8 mouse cellular contexts compared by ENCODE assay signal in the genomic region with DNA sequence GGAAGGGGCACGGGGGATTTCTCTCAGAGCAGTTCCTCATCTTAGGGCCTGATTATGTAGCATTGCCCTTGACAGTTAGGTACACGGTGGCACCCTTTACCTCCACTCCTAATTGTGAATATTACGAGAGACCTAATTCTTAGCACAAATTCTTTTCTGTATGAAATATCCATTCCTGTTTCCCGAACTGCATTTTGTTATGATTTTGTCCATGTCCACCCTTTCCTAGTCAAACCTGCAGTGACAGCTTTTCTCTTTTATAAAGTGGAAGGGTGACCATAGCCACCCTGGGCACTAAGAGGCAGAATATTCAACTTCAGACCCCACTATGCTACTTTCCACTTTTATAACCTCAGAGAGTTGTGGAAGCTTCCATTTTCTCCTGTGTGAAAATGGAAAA. TPM values are rescaled to one million over a fixed set of nuclear protein-coding genes. Genes with fewer than 3 reads are reported as not detected.
DNase-seq lines count a peak whose midpoint lies in the region; ATAC-seq and TF ChIP-seq lines count a peak whose summit lies in the region.

No protein-coding gene starts in this region.

- H3K9me3 ChIP-seq in heart, embryonic 13.5 days = no peaks in the 10 kb centered on the region
- H3K9me3 ChIP-seq in embryonic facial prominence, embryonic 10.5 days = no peaks in the 10 kb centered on the region
- no peaks in the 10 kb centered on the region for H3K9me3 ChIP-seq in hindbrain, postnatal 0 days (ENCODE audit: low read length)
- no peaks in the 10 kb centered on the region for H3K9me3 ChIP-seq in midbrain, embryonic 13.5 days

- no peak overlapping the region for H3K4me3 ChIP-seq in heart, embryonic 13.5 days
- H3K4me3 ChIP-seq in embryonic facial prominence, embryonic 10.5 days = no peak overlapping the region
- H3K4me3 ChIP-seq in hindbrain, postnatal 0 days (ENCODE audit: low read length) = peak overlapping the region; percentile 48; the same call in 1 of the 2 replicates
- H3K4me3 ChIP-seq in midbrain, embryonic 13.5 days (replicated peaks) = peak overlapping the region; percentile 59

- ATAC-seq in heart, embryonic 13.5 days (ENCODE audit: extremely low read depth, insufficient number of reproducible peaks, low FRiP score, low TSS enrichment) = no peak
- ATAC-seq in hindbrain, postnatal 0 days = no peak
- no peak for ATAC-seq in midbrain, embryonic 13.5 days

- peak overlapping the region; percentile 84 for H3K4me2 ChIP-seq in heart, embryonic 13.5 days
- H3K4me2 ChIP-seq in hindbrain, postnatal 0 days (ENCODE audit: low read depth, low read length) = peak overlapping the region; percentile 51; the same call in 1 of the 2 replicates
- peak overlapping the region; percentile 60 for H3K4me2 ChIP-seq in midbrain, embryonic 13.5 days (replicated peaks)

- H3K36me3 ChIP-seq in heart, embryonic 13.5 days = no peaks in the 10 kb centered on the region
- H3K36me3 ChIP-seq in embryonic facial prominence, embryonic 10.5 days (replicated peaks) = peaks cover 15% of the 10 kb centered on the region
- no peaks in the 10 kb centered on the region for H3K36me3 ChIP-seq in hindbrain, postnatal 0 days (ENCODE audit: insufficient read depth, low read length)
- H3K36me3 ChIP-seq in midbrain, embryonic 13.5 days = peaks cover 10% of the 10 kb centered on the region

- no peak for DNase-seq in heart, adult 18-20 months
- DNase-seq in embryonic facial prominence, embryonic 10.5 days (ENCODE audit: low spot score) = no peak
- no peak for DNase-seq in hindbrain, postnatal 0 days (ENCODE audit: low spot score)
- DNase-seq in natural killer cell, adult 2 months (ENCODE audit: low spot score in 2 of 2) = no peak
- DNase-seq in urinary bladder, postnatal 25 days (ENCODE audit: low spot score) = no peak
- no peak for DNase-seq in frontal cortex, postnatal 10 days (ENCODE audit: low spot score in 2 of 2)

- TF ChIP-seq CTCF in hindbrain, postnatal 0 days (IDR thresholded peaks at IDR 0.05; ENCODE audit: low read depth) = no peak

- H3K27me3 ChIP-seq in heart, embryonic 13.5 days (replicated peaks) = no peaks in the 10 kb centered on the region
- no peaks in the 10 kb centered on the region for H3K27me3 ChIP-seq in embryonic facial prominence, embryonic 10.5 days (replicated peaks; ENCODE audit: low read depth, poor library complexity, severe bottlenecking)
- H3K27me3 ChIP-seq in hindbrain, postnatal 0 days (ENCODE audit: insufficient read depth, low read length) = no peaks in the 10 kb centered on the region
- H3K27me3 ChIP-seq in midbrain, embryonic 13.5 days = no peaks in the 10 kb centered on the region

- 0 out of 2 replicates have a peak, but pooled peaks cover 3% of the 10 kb centered on the region for H3K4me1 ChIP-seq in heart, embryonic 13.5 days
- peaks cover 8% of the 10 kb centered on the region; the same call in 1 of the 2 replicates for H3K4me1 ChIP-seq in embryonic facial prominence, embryonic 10.5 days
- H3K4me1 ChIP-seq in hindbrain, postnatal 0 days (ENCODE audit: insufficient read depth, low read length) = no peaks in the 10 kb centered on the region
- H3K4me1 ChIP-seq in midbrain, embryonic 13.5 days (replicated peaks) = peaks cover 11% of the 10 kb centered on the region; the same call in 1 of the 2 replicates

- no peak overlapping the region for H3K27ac ChIP-seq in heart, embryonic 13.5 days (replicated peaks)
- peak overlapping the region; percentile 89 for H3K27ac ChIP-seq in embryonic facial prominence, embryonic 10.5 days (replicated peaks)
- H3K27ac ChIP-seq in hindbrain, postnatal 0 days = peak overlapping the region; percentile 72; the same call in 1 of the 2 replicates
- peak overlapping the region; percentile 79; the same call in 1 of the 2 replicates for H3K27ac ChIP-seq in midbrain, embryonic 13.5 days

- WGBS in heart, embryonic 13.5 days = 69% methylated on average over 4 of the region's 4 CpGs
- WGBS in embryonic facial prominence, embryonic 10.5 days = 79% methylated on average over 4 of the region's 4 CpGs
- WGBS in hindbrain, postnatal 0 days = 73% methylated on average over 4 of the region's 4 CpGs
- whole genome bisulfite sequencing in midbrain, embryonic 13.5 days = 76% methylated on average over 4 of the region's 4 CpGs

- H3K9ac ChIP-seq in heart, embryonic 13.5 days = no peak overlapping the region
- no peak overlapping the region for H3K9ac ChIP-seq in hindbrain, postnatal 0 days (replicated peaks; ENCODE audit: low read length)
- H3K9ac ChIP-seq in midbrain, embryonic 13.5 days (replicated peaks) = no peak overlapping the region

RNA-seq across cellular contexts. Expression of gene Cdkl4, which starts 25.0 kb away (rescaled TPM):
- 0.14 TPM in 1 of 2 replicates, not detected in the other for polyA plus RNA-seq in heart, embryonic 13.5 days (2015; fragmentation: Nextera tagmentation; extraction: Ambion mirVana)
- under 1 TPM in 1 of 2 experiments, not detected in 1; 0.28 TPM for total RNA-seq in heart, adult 18-20 months (2021)
- 0.74 and 1.0 TPM in 2 replicates for polyA plus RNA-seq in embryonic facial prominence, embryonic 10.5 days (2016; fragmentation: Nextera tagmentation; extraction: Ambion mirVana)
- total RNA-seq in hindbrain, postnatal 0 days (2014; rRNA removed) = 6.4 and 8.4 TPM in 2 replicates
- polyA plus RNA-seq in hindbrain, postnatal 0 days (2015; fragmentation: Nextera tagmentation; extraction: Ambion mirVana) = 5.5 and 6.5 TPM in 2 replicates
- polyA plus RNA-seq in midbrain, embryonic 13.5 days (2015; fragmentation: Nextera tagmentation; extraction: Ambion mirVana) = 1.8 and 2.9 TPM in 2 replicates

Comparison
In these comparisons a context has a peak if more than half of its experiments do, and no peak if none do; other contexts are left out.
1. H3K4me3 ChIP-seq: peak in hindbrain, postnatal 0 days (single experiment) and midbrain, embryonic 13.5 days (single experiment); none in heart, embryonic 13.5 days (single experiment) and embryonic facial prominence, embryonic 10.5 days (single experiment).
2. Peak in every context shown above with its lines, with median percentiles within 50 percentile points of each other: H3K4me2 ChIP-seq.